Mouse (Mus musculus): ENCODE measurements around the gene Nrm. TPM values are rescaled to one million over a fixed set of nuclear protein-coding genes. Genes with fewer than 3 reads are reported as not detected.

The Nrm gene
- polyA plus RNA-seq, 1 experiment from 2014 or later: 16.9 TPM

- Histone ChIP-seq H3K27ac (ENCODE audit: low read depth, low read length) (no peak overlapping the region), H3K4me3 (ENCODE audit: low read depth, low read length) (no peak overlapping the region), H3K4me1 (ENCODE audit: control insufficient read depth, insufficient read depth, low read length) (0 out of 2 replicates have a peak, but pooled peaks cover 3% of the 10 kb centered on the region), H3K4me2 (ENCODE audit: low read depth, low read length) (no peak overlapping the region), H3K9me3 (ENCODE audit: control insufficient read depth, low read length) (no peaks in the 10 kb centered on the region), H3K36me3 (ENCODE audit: control insufficient read depth, insufficient read depth, low read length) (peaks cover 8% of the 10 kb centered on the region; the same call in 1 of the 2 replicates), H3K27me3 (ENCODE audit: control insufficient read depth, insufficient read depth, low read length) (no peaks in the 10 kb centered on the region), H3K9ac (replicated peaks; ENCODE audit: low read depth, low read length) (no peak overlapping the region)
- no peak for ATAC-seq (ENCODE audit: low read depth)
- WGBS: 92% methylated on average over 1 of the region's 1 CpGs
Measured at GRCm38 (mm10) chr17:35859371-35859770, 1.7 kb upstream of the Nrm start.

- Histone ChIP-seq H3K9me3 (ENCODE audit: control insufficient read depth, low read length) (no peaks in the 10 kb centered on the region), H3K4me3 (ENCODE audit: low read depth, low read length) (no peak overlapping the region), H3K9ac (replicated peaks; ENCODE audit: low read depth, low read length) (no peak overlapping the region), H3K36me3 (ENCODE audit: control insufficient read depth, insufficient read depth, low read length) (peaks cover 8% of the 10 kb centered on the region; the same call in 1 of the 2 replicates), H3K4me2 (ENCODE audit: low read depth, low read length) (no peak overlapping the region), H3K4me1 (ENCODE audit: control insufficient read depth, insufficient read depth, low read length) (peaks cover 5% of the 10 kb centered on the region; the same call in 1 of the 2 replicates), H3K27me3 (ENCODE audit: control insufficient read depth, insufficient read depth, low read length) (no peaks in the 10 kb centered on the region), H3K27ac (ENCODE audit: low read depth, low read length) (no peak overlapping the region)
- ATAC-seq (ENCODE audit: low read depth): no peak
- 68% methylated on average over 2 of the region's 2 CpGs for WGBS
Measured at GRCm38 (mm10) chr17:35859835-35860234, 1.3 kb upstream of the Nrm start.

GRCm38 (mm10) chr17:35860831-35861197 lies 304 bp upstream of the Nrm start:
- Histone ChIP-seq H3K9me3 (ENCODE audit: control insufficient read depth, low read length) (no peaks in the 10 kb centered on the region), H3K4me2 (ENCODE audit: low read depth, low read length) (peak overlapping the region; percentile 68), H3K9ac (replicated peaks; ENCODE audit: low read depth, low read length) (peak overlapping the region; percentile 50), H3K27ac (ENCODE audit: low read depth, low read length) (peak overlapping the region; percentile 89), H3K4me1 (ENCODE audit: control insufficient read depth, insufficient read depth, low read length) (peaks cover 8% of the 10 kb centered on the region; the same call in 1 of the 2 replicates), H3K4me3 (ENCODE audit: low read depth, low read length) (peak overlapping the region; percentile 52), H3K27me3 (ENCODE audit: control insufficient read depth, insufficient read depth, low read length) (no peaks in the 10 kb centered on the region), H3K36me3 (ENCODE audit: control insufficient read depth, insufficient read depth, low read length) (peaks cover 8% of the 10 kb centered on the region; the same call in 1 of the 2 replicates)
- WGBS: 5% methylated on average over 12 of the region's 12 CpGs
- no peak for ATAC-seq (ENCODE audit: low read depth)

GRCm38 (mm10) chr17:35864832-35865353 lies 3.8 kb downstream of the Nrm start:
- Histone ChIP-seq H3K36me3 (ENCODE audit: control insufficient read depth, insufficient read depth, low read length) (no peaks in the 10 kb centered on the region), H3K27me3 (ENCODE audit: control insufficient read depth, insufficient read depth, low read length) (no peaks in the 10 kb centered on the region), H3K27ac (ENCODE audit: low read depth, low read length) (peak overlapping the region; percentile 96), H3K4me3 (ENCODE audit: low read depth, low read length) (peak overlapping the region; percentile 78), H3K9ac (replicated peaks; ENCODE audit: low read depth, low read length) (peak overlapping the region; percentile 91), H3K4me1 (ENCODE audit: control insufficient read depth, insufficient read depth, low read length) (peaks cover 27% of the 10 kb centered on the region), H3K9me3 (ENCODE audit: control insufficient read depth, low read length) (no peaks in the 10 kb centered on the region), H3K4me2 (ENCODE audit: low read depth, low read length) (peak overlapping the region; percentile 94)
- 23% methylated on average over 10 of the region's 10 CpGs for WGBS
- ATAC-seq (ENCODE audit: low read depth): no peak

GRCm38 (mm10) chr17:35865481-35866280 lies 4.6 kb downstream of the Nrm start, which contains the start of gene Ppp1r18:
Gene Ppp1r18 (plus strand): TSS chr17:35865593.
- Histone ChIP-seq H3K9me3 (ENCODE audit: control insufficient read depth, low read length) (no peaks in the 10 kb centered on the region), H3K9ac (replicated peaks; ENCODE audit: low read depth, low read length) (peak within 1 kb of the TSS; percentile 91), H3K4me3 (ENCODE audit: low read depth, low read length) (peak within 1 kb of the TSS; percentile 78), H3K36me3 (ENCODE audit: control insufficient read depth, insufficient read depth, low read length) (no peaks in the 10 kb centered on the region), H3K4me1 (ENCODE audit: control insufficient read depth, insufficient read depth, low read length) (peaks cover 35% of the 10 kb centered on the region), H3K27me3 (ENCODE audit: control insufficient read depth, insufficient read depth, low read length) (no peaks in the 10 kb centered on the region), H3K27ac (ENCODE audit: low read depth, low read length) (peak within 1 kb of the TSS; percentile 96), H3K4me2 (ENCODE audit: low read depth, low read length) (peak within 1 kb of the TSS; percentile 94)
- under 1% methylated on average over 44 of the region's 48 CpGs for WGBS
- ATAC-seq (ENCODE audit: low read depth): peak; percentile 69

- no peaks in the 10 kb centered on the region for H3K36me3 ChIP-seq (ENCODE audit: control insufficient read depth, insufficient read depth, low read length)
- H3K27me3 ChIP-seq (ENCODE audit: control insufficient read depth, insufficient read depth, low read length): no peaks in the 10 kb centered on the region
- under 1% methylated on average over 34 of the region's 38 CpGs for WGBS
- H3K4me2 ChIP-seq (ENCODE audit: low read depth, low read length): peak overlapping the region; percentile 94
- ATAC-seq (ENCODE audit: low read depth): peak; percentile 35
- peaks cover 38% of the 10 kb centered on the region for H3K4me1 ChIP-seq (ENCODE audit: control insufficient read depth, insufficient read depth, low read length)
- peak overlapping the region; percentile 91 for H3K9ac ChIP-seq (replicated peaks; ENCODE audit: low read depth, low read length)
- H3K9me3 ChIP-seq (ENCODE audit: control insufficient read depth, low read length): no peaks in the 10 kb centered on the region
- peak overlapping the region; percentile 96 for H3K27ac ChIP-seq (ENCODE audit: low read depth, low read length)
- peak overlapping the region; percentile 78 for H3K4me3 ChIP-seq (ENCODE audit: low read depth, low read length)
Measured at GRCm38 (mm10) chr17:35866281-35866831, 5.2 kb downstream of the Nrm start.

GRCm38 (mm10) chr17:35866911-35867890 lies 6.1 kb downstream of the Nrm start:
- Histone ChIP-seq H3K4me1 (ENCODE audit: control insufficient read depth, insufficient read depth, low read length) (peaks cover 40% of the 10 kb centered on the region), H3K27ac (ENCODE audit: low read depth, low read length) (peak overlapping the region; percentile 96), H3K27me3 (ENCODE audit: control insufficient read depth, insufficient read depth, low read length) (no peaks in the 10 kb centered on the region), H3K36me3 (ENCODE audit: control insufficient read depth, insufficient read depth, low read length) (no peaks in the 10 kb centered on the region), H3K4me3 (ENCODE audit: low read depth, low read length) (peak overlapping the region; percentile 78), H3K4me2 (ENCODE audit: low read depth, low read length) (peak overlapping the region; percentile 94), H3K9me3 (ENCODE audit: control insufficient read depth, low read length) (no peaks in the 10 kb centered on the region), H3K9ac (replicated peaks; ENCODE audit: low read depth, low read length) (peak overlapping the region; percentile 91)
- no peak for ATAC-seq (ENCODE audit: low read depth)
- WGBS: 8% methylated on average over 26 of the region's 26 CpGs

- no peak for ATAC-seq (ENCODE audit: low read depth)
- Histone ChIP-seq H3K27ac (ENCODE audit: low read depth, low read length) (peak overlapping the region; percentile 31; the same call in 1 of the 2 replicates), H3K9ac (replicated peaks; ENCODE audit: low read depth, low read length) (peak overlapping the region; percentile 63), H3K27me3 (ENCODE audit: control insufficient read depth, insufficient read depth, low read length) (no peaks in the 10 kb centered on the region), H3K4me2 (ENCODE audit: low read depth, low read length) (peak overlapping the region; percentile 94), H3K9me3 (ENCODE audit: control insufficient read depth, low read length) (no peaks in the 10 kb centered on the region), H3K36me3 (ENCODE audit: control insufficient read depth, insufficient read depth, low read length) (no peaks in the 10 kb centered on the region), H3K4me3 (ENCODE audit: low read depth, low read length) (peak overlapping the region; percentile 78), H3K4me1 (ENCODE audit: control insufficient read depth, insufficient read depth, low read length) (peaks cover 45% of the 10 kb centered on the region)
- 34% methylated on average over 17 of the region's 17 CpGs for WGBS
Measured at GRCm38 (mm10) chr17:35868165-35868820, 7.2 kb downstream of the Nrm start.

All from neural tube, embryonic 14.5 days (tissue).